Mouse (Mus musculus): Measurements from ENCODE around the gene Gm9733. TPM values are rescaled to one million over a fixed set of nuclear protein-coding genes. Genes with fewer than 3 reads are reported as not detected.
"Not testable (repeated sequence)": the region's sequence is repeated elsewhere in the genome, so short reads cannot be mapped to it uniquely, and the experiment has no call there.

The Gm9733 gene
- polyA plus RNA-seq (2015; fragmentation: Nextera tagmentation; extraction: Ambion mirVana): not detected in 2 replicates

- Histone ChIP-seq H3K4me1 (no peaks in the 10 kb centered on the region), H3K36me3 (no peaks in the 10 kb centered on the region), H3K27me3 (no peaks in the 10 kb centered on the region), H3K27ac (no peak within 1 kb of the TSS), H3K9me3 (replicated peaks) (no peaks in the 10 kb centered on the region), H3K4me3 (replicated peaks) (no peak within 1 kb of the TSS), H3K9ac (no peak within 1 kb of the TSS), H3K4me2 (no peak within 1 kb of the TSS)
- no peak for ATAC-seq (replicated peaks; ENCODE audit: low FRiP score)
- WGBS: 87% methylated on average over 3 of the region's 3 CpGs
Observed at GRCm38 (mm10) chr3:15332063-15332462, at the start of gene Gm9733. TSS of gene Gm9733 (minus strand) at chr3:15332302.

- H3K9ac ChIP-seq; H3K4me3 ChIP-seq (replicated peaks); ATAC-seq (replicated peaks; ENCODE audit: low FRiP score); H3K36me3 ChIP-seq; H3K4me1 ChIP-seq; H3K9me3 ChIP-seq (replicated peaks); H3K27ac ChIP-seq; H3K4me2 ChIP-seq; H3K27me3 ChIP-seq: not testable (repeated sequence)
- 78% methylated on average over 3 of the region's 3 CpGs for WGBS
Observed at GRCm38 (mm10) chr3:15355690-15356089, 23.6 kb upstream of the Gm9733 start.

GRCm38 (mm10) chr3:15350318-15350717, 18.2 kb upstream of the Gm9733 start:
- H3K27ac ChIP-seq; H3K4me2 ChIP-seq; H3K9ac ChIP-seq; H3K36me3 ChIP-seq; H3K4me1 ChIP-seq; H3K27me3 ChIP-seq; ATAC-seq (replicated peaks; ENCODE audit: low FRiP score); H3K9me3 ChIP-seq (replicated peaks); H3K4me3 ChIP-seq (replicated peaks): not testable (repeated sequence)
- WGBS: 98% methylated on average over 1 of the region's 2 CpGs

- ATAC-seq (replicated peaks; ENCODE audit: low FRiP score); H3K9me3 ChIP-seq (replicated peaks); H3K4me1 ChIP-seq; H3K9ac ChIP-seq; H3K27me3 ChIP-seq; H3K4me3 ChIP-seq (replicated peaks); H3K36me3 ChIP-seq; H3K4me2 ChIP-seq; H3K27ac ChIP-seq: not testable (repeated sequence)
- WGBS: 64% methylated on average over 3 of the region's 3 CpGs
Observed at GRCm38 (mm10) chr3:15345606-15346005, 13.5 kb upstream of the Gm9733 start.

- Histone ChIP-seq H3K27ac (no peak overlapping the region), H3K36me3 (no peaks in the 10 kb centered on the region), H3K4me1 (no peaks in the 10 kb centered on the region), H3K9ac (no peak overlapping the region), H3K4me3 (replicated peaks) (no peak overlapping the region), H3K9me3 (replicated peaks) (no peaks in the 10 kb centered on the region), H3K4me2 (no peak overlapping the region), H3K27me3 (no peaks in the 10 kb centered on the region)
- WGBS: 75% methylated on average over 1 of the region's 1 CpGs
- ATAC-seq (replicated peaks; ENCODE audit: low FRiP score): no peak
Observed at GRCm38 (mm10) chr3:15340287-15340686, 8.2 kb upstream of the Gm9733 start.

GRCm38 (mm10) chr3:15334182-15334581, 2.1 kb upstream of the Gm9733 start:
- no peak for ATAC-seq (replicated peaks; ENCODE audit: low FRiP score)
- 71% methylated on average over 2 of the region's 2 CpGs for WGBS

GRCm38 (mm10) chr3:15331545-15331944, 557 bp downstream of the Gm9733 start:
- no peak overlapping the region for H3K27ac ChIP-seq
- no peak for ATAC-seq (replicated peaks; ENCODE audit: low FRiP score)
- no peaks in the 10 kb centered on the region for H3K9me3 ChIP-seq (replicated peaks)
- WGBS: 69% methylated on average over 3 of the region's 3 CpGs
- H3K4me2 ChIP-seq: no peak overlapping the region
- no peak overlapping the region for H3K9ac ChIP-seq
- no peak overlapping the region for H3K4me3 ChIP-seq (replicated peaks)
- no peaks in the 10 kb centered on the region for H3K27me3 ChIP-seq
- no peaks in the 10 kb centered on the region for H3K4me1 ChIP-seq
- H3K36me3 ChIP-seq: no peaks in the 10 kb centered on the region

More at GRCm38 (mm10) chr3:15334182-15334581, 2.1 kb upstream of the Gm9733 start:
- H3K27ac ChIP-seq: no peak overlapping the region
- no peak overlapping the region for H3K4me2 ChIP-seq
- H3K4me3 ChIP-seq (replicated peaks): no peak overlapping the region
- H3K27me3 ChIP-seq: no peaks in the 10 kb centered on the region
- no peaks in the 10 kb centered on the region for H3K9me3 ChIP-seq (replicated peaks)
- no peaks in the 10 kb centered on the region for H3K36me3 ChIP-seq
- no peak overlapping the region for H3K9ac ChIP-seq
- no peaks in the 10 kb centered on the region for H3K4me1 ChIP-seq

GRCm38 (mm10) chr3:15329549-15329948, 2.6 kb downstream of the Gm9733 start:
- no peak overlapping the region for H3K27ac ChIP-seq

GRCm38 (mm10) chr3:15284424-15285328, 47.4 kb downstream of the Gm9733 start:
- no peak overlapping the region for H3K4me3 ChIP-seq (replicated peaks)
- no peak overlapping the region for H3K4me2 ChIP-seq
- no peaks in the 10 kb centered on the region for H3K9me3 ChIP-seq (replicated peaks)
- no peaks in the 10 kb centered on the region for H3K36me3 ChIP-seq
- 87% methylated on average over 6 of the region's 6 CpGs for WGBS
- H3K9ac ChIP-seq: no peak overlapping the region
- H3K27me3 ChIP-seq: no peaks in the 10 kb centered on the region
- no peaks in the 10 kb centered on the region for H3K4me1 ChIP-seq
- no peak for ATAC-seq (replicated peaks; ENCODE audit: low FRiP score)
- H3K27ac ChIP-seq: no peak overlapping the region

More at GRCm38 (mm10) chr3:15329549-15329948, 2.6 kb downstream of the Gm9733 start:
- H3K9me3 ChIP-seq (replicated peaks): no peaks in the 10 kb centered on the region
- no peaks in the 10 kb centered on the region for H3K36me3 ChIP-seq
- no peaks in the 10 kb centered on the region for H3K27me3 ChIP-seq
- H3K4me1 ChIP-seq: no peaks in the 10 kb centered on the region
- no peak overlapping the region for H3K4me3 ChIP-seq (replicated peaks)
- no peak for ATAC-seq (replicated peaks; ENCODE audit: low FRiP score)
- H3K4me2 ChIP-seq: no peak overlapping the region
- no peak overlapping the region for H3K9ac ChIP-seq

- 83% methylated on average over 5 of the region's 5 CpGs for WGBS
- H3K27ac ChIP-seq: no peak overlapping the region
- H3K9me3 ChIP-seq (replicated peaks): no peaks in the 10 kb centered on the region
- no peak for ATAC-seq (replicated peaks; ENCODE audit: low FRiP score)
- H3K36me3 ChIP-seq: no peaks in the 10 kb centered on the region
- H3K4me2 ChIP-seq: no peak overlapping the region
- no peaks in the 10 kb centered on the region for H3K27me3 ChIP-seq
- H3K9ac ChIP-seq: no peak overlapping the region
- no peaks in the 10 kb centered on the region for H3K4me1 ChIP-seq
- H3K4me3 ChIP-seq (replicated peaks): no peak overlapping the region
Observed at GRCm38 (mm10) chr3:15275899-15276526, 56.1 kb downstream of the Gm9733 start.

GRCm38 (mm10) chr3:15264450-15264849, 67.7 kb downstream of the Gm9733 start:
- ATAC-seq (replicated peaks; ENCODE audit: low FRiP score): no peak
- H3K4me3 ChIP-seq (replicated peaks): no peak overlapping the region
- no peaks in the 10 kb centered on the region; the same call in 1 of the 2 replicates for H3K9me3 ChIP-seq (replicated peaks)
- no peak overlapping the region for H3K9ac ChIP-seq
- 17% methylated on average over 3 of the region's 3 CpGs for WGBS
- no peak overlapping the region for H3K27ac ChIP-seq
- no peaks in the 10 kb centered on the region for H3K27me3 ChIP-seq
- H3K4me2 ChIP-seq: no peak overlapping the region
- H3K4me1 ChIP-seq: no peaks in the 10 kb centered on the region
- no peaks in the 10 kb centered on the region for H3K36me3 ChIP-seq

GRCm38 (mm10) chr3:15255726-15256125, 76.4 kb downstream of the Gm9733 start:
- Histone ChIP-seq H3K4me3 (replicated peaks) (no peak overlapping the region), H3K27ac (no peak overlapping the region), H3K36me3 (no peaks in the 10 kb centered on the region), H3K9ac (no peak overlapping the region), H3K27me3 (no peaks in the 10 kb centered on the region), H3K4me2 (no peak overlapping the region), H3K9me3 (replicated peaks) (no peaks in the 10 kb centered on the region), H3K4me1 (no peaks in the 10 kb centered on the region)
- ATAC-seq (replicated peaks; ENCODE audit: low FRiP score): no peak
- WGBS: 82% methylated on average over 6 of the region's 6 CpGs

Measured in kidney, embryonic 15.5 days (tissue).